Mouse (Mus musculus) gastrocnemius, adult 18-20 months (tissue): ENCODE measurements around the gene Vangl1. TPM values are rescaled to one million over a fixed set of nuclear protein-coding genes. Genes with fewer than 3 reads are reported as not detected.

ENCODE experiments used
- total RNA-seq, 2 experiments: library from RNA; stranded (reverse); gene quantifications; 2 replicates each; pipeline ENCODE4 v1.2.3; 2021

The Vangl1 gene
- total RNA-seq, 2 experiments from 2014 or later: 2.2 to 2.4 TPM

Other genes with a start within 250 kb of the Vangl1 start
- gene Nhlh2, start 194.6 kb downstream of the Vangl1 start, total RNA-seq: not detected
- gene Casq2, start 118.3 kb downstream of the Vangl1 start, total RNA-seq: 10 to 100 TPM; 35.5 to 40.5 TPM